Mouse (Mus musculus) left cerebral cortex, adult 2 months (tissue): ENCODE results near the gene AW011738. TPM values are rescaled to one million over a fixed set of nuclear protein-coding genes. Genes with fewer than 3 reads are reported as not detected.

Source experiments
- DNase-seq, 2 experiments: peaks; one replicate each; pipeline ENCODE4 v3.0.0; 2021 to 2022; ENCODE audit warnings: low spot score in 2 of 2, mixed read lengths in 1 of 2; ENCODE audit errors: extremely low spot score in 1 of 2
- H3K27ac ChIP-seq: fragments of 200-600 bp; 2 replicates; pipeline ENCODE4 v1.8.1; 2022
- H3K4me3 ChIP-seq: fragments of 200-600 bp; 2 replicates; pipeline ENCODE4 v1.8.1; 2022
- CTCF ChIP-seq: fragments of 200-600 bp; IDR thresholded peaks from 2 replicates; pipeline ENCODE4 v1.8.1; 2022; ENCODE audit warnings: antibody characterized with exemption, mild to moderate bottlenecking, moderate library complexity
- intact Hi-C: fragments of 180-260 bp; cut with DNase I; formaldehyde crosslinking; loops from one replicate; pipeline ENCODE4 v1.15.1; 2025
- total RNA-seq, 2 experiments: library from RNA; stranded (reverse); gene quantifications; 2 replicates each; pipeline ENCODE4 v1.2.3; 2021

AW011738 gene
- total RNA-seq, 2 experiments from 2014 or later, result 6.4 to 6.6 TPM

- peak overlapping the region; percentile 61 for H3K27ac ChIP-seq
- no peak overlapping the region for H3K4me3 ChIP-seq
- intact Hi-C loops, result loop anchor here (5.0 kb wide), 1 partner anchor 44 kb away; the partner anchor contains the start of gene Plekhn1
- DNase-seq, result no peak
- no peak for TF ChIP-seq CTCF
Observed at GRCm38 (mm10) chr4:156188162-156188810, 14.8 kb upstream of the AW011738 start.

GRCm38 (mm10) chr4:156188811-156189323 is 14.2 kb upstream of the AW011738 start:
- Histone ChIP-seq H3K4me3 (no peak overlapping the region), H3K27ac (peak overlapping the region; percentile 61)
- no peak for DNase-seq
- intact Hi-C loops, result loop anchor here (5.0 kb wide), 1 partner anchor 43 kb away; the partner anchor contains the start of gene Plekhn1
- TF ChIP-seq CTCF, result no peak; the same call in 1 of the 2 replicates

- intact Hi-C loops, result no loop called here
- no peak for TF ChIP-seq CTCF
Observed at GRCm38 (mm10) chr4:156192421-156193199, 10.5 kb upstream of the AW011738 start.

GRCm38 (mm10) chr4:156193200-156193590 is 9.9 kb upstream of the AW011738 start:
- DNase-seq, result no peak
- intact Hi-C loops, result no loop called here
- Histone ChIP-seq H3K27ac (no peak overlapping the region), H3K4me3 (no peak overlapping the region)
- TF ChIP-seq CTCF, result no peak

More at GRCm38 (mm10) chr4:156192421-156193199, 10.5 kb upstream of the AW011738 start:
- Histone ChIP-seq H3K27ac (no peak overlapping the region), H3K4me3 (no peak overlapping the region)
- DNase-seq, result no peak

GRCm38 (mm10) chr4:156193906-156194305 is 9.2 kb upstream of the AW011738 start:
- intact Hi-C loops, result no loop called here
- Histone ChIP-seq H3K4me3 (no peak overlapping the region), H3K27ac (no peak overlapping the region)
- no peak for TF ChIP-seq CTCF
- DNase-seq, result no peak

- Histone ChIP-seq H3K4me3 (no peak overlapping the region), H3K27ac (no peak overlapping the region)
- intact Hi-C loops, result no loop called here
- no peak for TF ChIP-seq CTCF
- DNase-seq, result no peak
Observed at GRCm38 (mm10) chr4:156194346-156194745, 8.8 kb upstream of the AW011738 start.

GRCm38 (mm10) chr4:156195927-156196870 is 6.9 kb upstream of the AW011738 start:
- H3K27ac ChIP-seq, result peak overlapping the region; percentile 76
- H3K4me3 ChIP-seq, result peak overlapping the region; percentile 74
- intact Hi-C loops, result loop anchor here (2.0 kb wide), 1 partner anchor 33 kb away; no protein-coding TSS in a partner anchor

GRCm38 (mm10) chr4:156197131-156197828 is 5.8 kb upstream of the AW011738 start, which contains the start of gene Agrn:
Gene Agrn (minus strand): TSS chr4:156197488.
- peak; percentile 52 to 66 for DNase-seq
- intact Hi-C loops, result loop anchor here (2.0 kb wide), 1 partner anchor 32 kb away; no protein-coding TSS in a partner anchor

More at GRCm38 (mm10) chr4:156195927-156196870, 6.9 kb upstream of the AW011738 start:
- DNase-seq, result no peak
- no peak for TF ChIP-seq CTCF

GRCm38 (mm10) chr4:156197829-156198205 is 5.3 kb upstream of the AW011738 start:
- Histone ChIP-seq H3K27ac (peak overlapping the region; percentile 65), H3K4me3 (peak overlapping the region; percentile 65)
- peak; percentile 70 to 76 for DNase-seq
- intact Hi-C loops, result loop anchor here (2.0 kb wide), 1 partner anchor 31 kb away; no protein-coding TSS in a partner anchor
- TF ChIP-seq CTCF, result peak; percentile 13; the same call in 1 of the 2 replicates

More at GRCm38 (mm10) chr4:156197131-156197828, 5.8 kb upstream of the AW011738 start, which contains the start of gene Agrn:
- no peak for TF ChIP-seq CTCF
- Histone ChIP-seq H3K27ac (peak within 1 kb of the TSS; percentile 76), H3K4me3 (peak within 1 kb of the TSS; percentile 74)
